Mouse (Mus musculus): ENCODE results near the gene Phactr3. TPM values are rescaled to one million over a fixed set of nuclear protein-coding genes. Genes with fewer than 3 reads are reported as not detected.

Phactr3 gene
- polyA plus RNA-seq, 1 experiment from 2014 or later: 11.7 TPM

DNA sequence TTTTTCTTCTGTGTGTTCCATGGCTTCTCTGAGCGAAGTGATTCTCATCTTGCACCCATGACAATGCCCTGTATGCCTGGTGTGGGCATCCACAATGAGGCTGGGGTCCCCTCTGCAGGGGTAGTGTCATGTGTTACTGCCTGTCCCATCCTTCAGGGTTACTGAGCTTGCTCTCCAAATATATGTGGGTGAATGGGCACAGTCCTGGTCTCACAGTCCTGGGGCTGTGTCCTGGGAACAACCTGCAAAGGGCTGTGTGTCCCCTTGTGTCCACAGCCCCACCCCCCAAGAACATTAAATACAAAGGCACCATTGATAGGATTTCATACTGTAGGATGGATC is 185.4 kb downstream of the Phactr3 start:
- Histone ChIP-seq H3K9me3 (ENCODE audit: control insufficient read depth, low read length) (no peaks in the 10 kb centered on the region), H3K4me2 (no peak overlapping the region), H3K4me1 (ENCODE audit: control insufficient read depth, insufficient read depth, low read length) (peaks cover 12% of the 10 kb centered on the region), H3K27ac (ENCODE audit: low read depth, low read length) (no peak overlapping the region; the same call in 1 of the 2 replicates), H3K36me3 (ENCODE audit: control insufficient read depth, insufficient read depth, low read length) (no peaks in the 10 kb centered on the region), H3K4me3 (ENCODE audit: low read depth, low read length) (no peak overlapping the region), H3K27me3 (ENCODE audit: control insufficient read depth, insufficient read depth, low read length) (no peaks in the 10 kb centered on the region), H3K9ac (ENCODE audit: low read length) (no peak overlapping the region)
- DNase-seq (ENCODE audit: low spot score, missing footprints): no peak
- peak; percentile 67 for ATAC-seq (ENCODE audit: low FRiP score)
- WGBS: 57% methylated on average over 1 of the region's 1 CpGs

DNA sequence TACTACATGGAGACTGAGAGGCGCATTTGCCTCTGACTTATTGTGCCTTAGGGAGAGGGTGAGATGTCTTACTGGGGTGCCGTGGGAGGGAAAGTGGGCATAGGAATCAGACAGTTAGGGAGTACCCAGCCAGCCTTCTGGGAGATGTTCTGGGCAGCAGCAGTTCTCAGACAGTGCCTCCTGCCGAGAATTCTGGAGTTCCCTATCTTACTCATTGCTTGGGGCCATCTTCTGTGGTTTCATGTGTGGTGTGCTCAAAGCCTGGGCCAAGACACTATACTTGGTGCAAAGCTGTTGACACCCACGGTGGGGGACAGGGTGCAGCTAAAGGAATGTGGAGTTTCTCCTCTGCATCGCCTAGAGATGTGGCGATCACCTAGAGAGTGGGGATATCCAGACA is 185.9 kb downstream of the Phactr3 start:
- H3K27ac ChIP-seq (ENCODE audit: low read depth, low read length): no peak overlapping the region
- peaks cover 12% of the 10 kb centered on the region for H3K4me1 ChIP-seq (ENCODE audit: control insufficient read depth, insufficient read depth, low read length)

DNA sequence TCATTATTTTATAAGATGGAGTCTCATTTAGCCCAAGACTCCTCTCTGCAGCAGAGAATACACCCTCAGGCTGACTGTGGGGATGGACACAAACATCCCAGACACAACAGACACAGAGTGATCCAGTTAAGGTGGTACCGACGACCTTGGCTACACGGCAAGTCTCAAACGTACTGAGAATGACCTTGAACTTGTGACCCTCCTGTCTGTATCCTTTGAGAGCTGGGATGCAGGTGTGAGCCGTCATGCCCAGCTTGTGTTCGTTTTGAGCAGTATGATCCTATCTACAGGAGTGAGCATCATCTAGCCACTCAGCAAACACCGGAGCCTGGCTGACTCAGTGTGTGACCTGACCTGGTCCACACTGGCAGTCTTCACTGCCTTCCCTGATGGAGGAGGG is 194.8 kb downstream of the Phactr3 start:
- 83% methylated on average over 7 of the region's 7 CpGs for WGBS
- H3K4me2 ChIP-seq: no peak overlapping the region
- no peak for DNase-seq (ENCODE audit: low spot score, missing footprints)

More for the DNA sequence above, 185.9 kb downstream of the Phactr3 start:
- H3K36me3 ChIP-seq (ENCODE audit: control insufficient read depth, insufficient read depth, low read length): no peaks in the 10 kb centered on the region
- ATAC-seq (ENCODE audit: low FRiP score) (no peak), DNase-seq (ENCODE audit: low spot score, missing footprints) (no peak)
- H3K4me2 ChIP-seq: no peak overlapping the region
- WGBS: 85% methylated on average over 6 of the region's 6 CpGs
- no peaks in the 10 kb centered on the region for H3K27me3 ChIP-seq (ENCODE audit: control insufficient read depth, insufficient read depth, low read length)
- H3K4me3 ChIP-seq (ENCODE audit: low read depth, low read length): no peak overlapping the region
- H3K9me3 ChIP-seq (ENCODE audit: control insufficient read depth, low read length): no peaks in the 10 kb centered on the region
- no peak overlapping the region for H3K9ac ChIP-seq (ENCODE audit: low read length)

DNA sequence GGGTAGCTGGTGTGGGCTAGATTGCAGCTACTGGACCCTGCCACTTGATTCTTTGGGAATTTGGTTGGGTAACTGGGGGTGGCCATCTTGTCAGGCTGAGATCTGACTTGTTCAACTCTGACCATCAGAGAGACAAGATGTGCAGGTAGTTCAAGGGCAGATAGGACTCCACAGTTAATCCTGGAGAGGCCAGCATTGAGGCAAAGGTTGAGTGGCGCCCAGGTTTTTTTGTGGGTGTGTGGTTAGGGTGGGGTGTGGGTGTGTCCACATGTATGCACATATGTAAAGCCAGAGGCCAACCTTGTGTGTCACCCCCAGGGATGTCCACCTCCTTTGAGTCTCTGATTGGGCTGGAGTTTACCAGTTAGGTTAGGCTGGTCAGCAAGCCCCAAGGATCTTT is 197.5 kb downstream of the Phactr3 start:
- H3K9me3 ChIP-seq (ENCODE audit: control insufficient read depth, low read length): no peaks in the 10 kb centered on the region
- H3K4me1 ChIP-seq (ENCODE audit: control insufficient read depth, insufficient read depth, low read length): no peaks in the 10 kb centered on the region
- no peak overlapping the region for H3K27ac ChIP-seq (ENCODE audit: low read depth, low read length)
- no peak overlapping the region for H3K9ac ChIP-seq (ENCODE audit: low read length)
- no peak for ATAC-seq (ENCODE audit: low FRiP score)
- H3K4me3 ChIP-seq (ENCODE audit: low read depth, low read length): no peak overlapping the region
- 85% methylated on average over 1 of the region's 1 CpGs for WGBS
- DNase-seq (ENCODE audit: low spot score, missing footprints): no peak
- H3K27me3 ChIP-seq (ENCODE audit: control insufficient read depth, insufficient read depth, low read length): no peaks in the 10 kb centered on the region
- no peaks in the 10 kb centered on the region for H3K36me3 ChIP-seq (ENCODE audit: control insufficient read depth, insufficient read depth, low read length)
- no peak overlapping the region for H3K4me2 ChIP-seq

More for the DNA sequence above, 194.8 kb downstream of the Phactr3 start:
- no peak for ATAC-seq (ENCODE audit: low FRiP score)
- Histone ChIP-seq H3K27ac (ENCODE audit: low read depth, low read length) (no peak overlapping the region), H3K9me3 (ENCODE audit: control insufficient read depth, low read length) (no peaks in the 10 kb centered on the region), H3K27me3 (ENCODE audit: control insufficient read depth, insufficient read depth, low read length) (no peaks in the 10 kb centered on the region), H3K4me3 (ENCODE audit: low read depth, low read length) (no peak overlapping the region), H3K4me1 (ENCODE audit: control insufficient read depth, insufficient read depth, low read length) (no peaks in the 10 kb centered on the region), H3K36me3 (ENCODE audit: control insufficient read depth, insufficient read depth, low read length) (no peaks in the 10 kb centered on the region), H3K9ac (ENCODE audit: low read length) (no peak overlapping the region)

DNA sequence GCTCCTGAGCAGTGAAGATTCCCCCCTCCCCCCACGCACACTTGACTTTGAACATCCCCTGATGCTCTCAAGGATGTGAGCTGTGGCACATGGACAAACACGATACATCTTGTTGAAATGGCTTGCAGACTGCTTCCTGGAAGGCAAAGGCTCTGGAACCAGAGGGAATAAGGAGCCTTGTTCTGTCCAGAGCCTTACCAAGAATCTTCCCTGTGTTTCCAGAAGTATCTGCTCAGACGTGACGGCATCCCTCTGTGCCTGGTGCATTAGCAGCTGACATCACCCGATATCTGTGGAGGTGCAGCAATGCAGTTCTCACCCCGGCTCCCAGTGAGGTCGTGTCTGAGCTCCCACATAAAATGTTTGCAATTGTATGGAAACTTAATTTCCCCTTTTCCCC is 201.0 kb downstream of the Phactr3 start:
- Histone ChIP-seq H3K4me3 (ENCODE audit: low read depth, low read length) (no peak overlapping the region), H3K27ac (ENCODE audit: low read depth, low read length) (no peak overlapping the region), H3K4me1 (ENCODE audit: control insufficient read depth, insufficient read depth, low read length) (no peaks in the 10 kb centered on the region), H3K36me3 (ENCODE audit: control insufficient read depth, insufficient read depth, low read length) (no peaks in the 10 kb centered on the region), H3K4me2 (no peak overlapping the region), H3K9ac (ENCODE audit: low read length) (no peak overlapping the region), H3K27me3 (ENCODE audit: control insufficient read depth, insufficient read depth, low read length) (no peaks in the 10 kb centered on the region), H3K9me3 (ENCODE audit: control insufficient read depth, low read length) (no peaks in the 10 kb centered on the region)
- ATAC-seq (ENCODE audit: low FRiP score) (no peak), DNase-seq (ENCODE audit: low spot score, missing footprints) (no peak)
- WGBS: 79% methylated on average over 7 of the region's 7 CpGs

DNA sequence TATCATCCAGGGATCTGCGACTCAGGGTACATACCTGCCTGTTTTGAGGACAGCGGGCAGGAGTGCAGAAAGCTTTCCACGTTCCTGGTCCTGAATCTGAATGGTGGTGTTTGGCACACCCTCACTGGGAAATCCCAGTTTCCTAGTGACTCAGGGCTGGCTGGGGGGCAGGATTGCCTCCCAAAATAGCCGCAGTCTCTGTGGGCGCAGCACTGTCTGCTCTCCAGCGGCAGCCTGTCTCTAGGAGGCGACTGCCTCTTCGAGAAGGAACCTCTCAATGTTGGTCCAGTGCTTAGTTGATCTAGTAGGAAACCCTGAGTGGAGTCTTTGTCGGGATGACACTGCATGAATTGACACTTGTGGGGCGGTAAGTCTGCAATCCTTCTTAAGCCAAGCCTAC is 202.5 kb downstream of the Phactr3 start:
- H3K36me3 ChIP-seq (ENCODE audit: control insufficient read depth, insufficient read depth, low read length): no peaks in the 10 kb centered on the region
- no peaks in the 10 kb centered on the region for H3K27me3 ChIP-seq (ENCODE audit: control insufficient read depth, insufficient read depth, low read length)
- H3K4me1 ChIP-seq (ENCODE audit: control insufficient read depth, insufficient read depth, low read length): no peaks in the 10 kb centered on the region
- no peak overlapping the region for H3K9ac ChIP-seq (ENCODE audit: low read length)
- 83% methylated on average over 10 of the region's 10 CpGs for WGBS
- ATAC-seq (ENCODE audit: low FRiP score) (no peak), DNase-seq (ENCODE audit: low spot score, missing footprints) (no peak)
- no peak overlapping the region for H3K27ac ChIP-seq (ENCODE audit: low read depth, low read length)
- no peaks in the 10 kb centered on the region for H3K9me3 ChIP-seq (ENCODE audit: control insufficient read depth, low read length)
- H3K4me3 ChIP-seq (ENCODE audit: low read depth, low read length): no peak overlapping the region
- H3K4me2 ChIP-seq: no peak overlapping the region

DNA sequence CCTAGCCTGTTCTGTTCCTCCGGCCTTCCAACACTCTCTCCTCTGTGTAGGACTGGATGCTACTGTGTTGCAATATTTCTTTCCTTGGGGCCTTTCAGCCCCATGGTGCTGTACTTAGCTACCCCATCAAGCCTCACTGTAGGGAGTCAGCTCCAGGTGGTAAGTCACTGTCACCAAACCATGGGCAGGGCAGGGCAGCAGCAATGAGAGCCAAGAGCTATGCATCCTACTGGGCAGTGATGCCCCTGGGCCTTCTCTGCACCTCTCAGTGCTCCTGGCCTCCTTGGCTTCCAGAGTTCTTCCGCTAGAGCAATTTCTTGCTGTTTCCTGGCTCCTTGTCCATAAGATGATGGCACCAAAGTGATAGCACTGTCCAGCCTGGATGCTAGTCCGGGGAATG is 205.6 kb downstream of the Phactr3 start:
- 92% methylated on average over 3 of the region's 3 CpGs for WGBS
- no peak overlapping the region for H3K4me3 ChIP-seq (ENCODE audit: low read depth, low read length)

DNA sequence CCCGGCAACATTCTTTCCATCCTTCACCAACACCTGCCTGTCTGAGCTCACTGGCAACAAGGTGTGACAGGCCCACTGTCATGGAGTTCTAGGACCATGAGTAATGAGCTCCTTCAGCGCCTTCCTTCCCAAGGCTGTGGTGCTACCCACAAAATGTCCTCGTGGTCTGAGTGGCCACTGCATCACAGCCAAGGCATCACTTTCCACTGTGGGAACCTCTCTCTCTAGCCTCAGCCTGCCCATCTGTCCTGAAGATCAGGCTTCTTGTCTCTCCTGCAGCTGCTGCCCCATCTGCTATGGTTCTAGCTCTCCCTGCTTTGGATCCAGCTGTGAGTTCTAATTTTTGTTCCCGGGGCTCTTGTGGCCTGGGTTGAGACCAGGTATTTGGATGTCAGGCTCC is 206.0 kb downstream of the Phactr3 start:
- H3K4me2 ChIP-seq: no peak overlapping the region
- H3K27me3 ChIP-seq (ENCODE audit: control insufficient read depth, insufficient read depth, low read length): no peaks in the 10 kb centered on the region
- ATAC-seq (ENCODE audit: low FRiP score) (no peak), DNase-seq (ENCODE audit: low spot score, missing footprints) (no peak)
- 85% methylated on average over 4 of the region's 4 CpGs for WGBS
- H3K9ac ChIP-seq (ENCODE audit: low read length): no peak overlapping the region
- peaks cover 5% of the 10 kb centered on the region for H3K4me1 ChIP-seq (ENCODE audit: control insufficient read depth, insufficient read depth, low read length)
- H3K36me3 ChIP-seq (ENCODE audit: control insufficient read depth, insufficient read depth, low read length): no peaks in the 10 kb centered on the region
- no peaks in the 10 kb centered on the region for H3K9me3 ChIP-seq (ENCODE audit: control insufficient read depth, low read length)
- H3K27ac ChIP-seq (ENCODE audit: low read depth, low read length): no peak overlapping the region
- no peak overlapping the region for H3K4me3 ChIP-seq (ENCODE audit: low read depth, low read length)

More for the DNA sequence above, 205.6 kb downstream of the Phactr3 start:
- DNase-seq (ENCODE audit: low spot score, missing footprints) (no peak), ATAC-seq (ENCODE audit: low FRiP score) (no peak)
- no peak overlapping the region for H3K4me2 ChIP-seq
- no peaks in the 10 kb centered on the region for H3K27me3 ChIP-seq (ENCODE audit: control insufficient read depth, insufficient read depth, low read length)
- no peak overlapping the region for H3K27ac ChIP-seq (ENCODE audit: low read depth, low read length)
- no peak overlapping the region for H3K9ac ChIP-seq (ENCODE audit: low read length)
- H3K4me1 ChIP-seq (ENCODE audit: control insufficient read depth, insufficient read depth, low read length): peaks cover 5% of the 10 kb centered on the region
- H3K9me3 ChIP-seq (ENCODE audit: control insufficient read depth, low read length): no peaks in the 10 kb centered on the region
- no peaks in the 10 kb centered on the region for H3K36me3 ChIP-seq (ENCODE audit: control insufficient read depth, insufficient read depth, low read length)

DNA sequence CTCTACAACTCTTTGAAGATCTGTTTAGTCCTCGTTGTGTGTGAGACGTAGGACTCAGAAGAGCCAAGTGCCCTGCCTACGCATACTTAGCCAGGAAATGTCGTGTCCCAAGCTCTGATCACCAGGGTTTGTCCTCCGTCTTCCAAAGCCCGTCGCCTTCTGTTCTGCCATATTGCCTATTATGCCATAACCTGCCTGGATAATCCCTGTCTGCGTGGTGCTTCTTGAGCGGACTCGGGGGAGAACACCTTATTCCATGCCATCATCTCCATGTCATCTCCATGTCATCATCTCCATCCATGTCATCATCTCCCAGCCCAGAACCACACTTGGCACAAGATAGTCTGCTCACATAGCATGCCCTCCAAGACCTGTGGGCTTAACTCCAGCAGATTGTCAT is 207.3 kb downstream of the Phactr3 start:
- Histone ChIP-seq H3K9me3 (ENCODE audit: control insufficient read depth, low read length) (no peaks in the 10 kb centered on the region), H3K36me3 (ENCODE audit: control insufficient read depth, insufficient read depth, low read length) (no peaks in the 10 kb centered on the region), H3K9ac (ENCODE audit: low read length) (no peak overlapping the region), H3K4me1 (ENCODE audit: control insufficient read depth, insufficient read depth, low read length) (peaks cover 5% of the 10 kb centered on the region), H3K27ac (ENCODE audit: low read depth, low read length) (no peak overlapping the region), H3K4me3 (ENCODE audit: low read depth, low read length) (no peak overlapping the region), H3K4me2 (no peak overlapping the region), H3K27me3 (ENCODE audit: control insufficient read depth, insufficient read depth, low read length) (no peaks in the 10 kb centered on the region)
- ATAC-seq (ENCODE audit: low FRiP score) (no peak), DNase-seq (ENCODE audit: low spot score, missing footprints) (no peak)
- 94% methylated on average over 10 of the region's 10 CpGs for WGBS

All from midbrain, embryonic 11.5 days (tissue).